Comparison of ENCODE assay signal across 11 mouse cellular contexts in genomic region chr9:41439979-41440378, GRCm38 (mm10).
DNase-seq lines count a peak whose midpoint lies in the region; ATAC-seq and TF ChIP-seq lines count a peak whose summit lies in the region.
"Had no signal": no experiment of that assay in that cellular context is flagged by ENCODE, and none has a peak within 500 bp of the region (broad histone marks: within the 10 kb centered on the region; RNA-seq: fewer than 3 reads in every experiment).

No protein-coding gene starts in this region.

- H3K4me1 ChIP-seq in heart, postnatal 0 days (ENCODE audit: control insufficient read depth, insufficient read depth) = no peaks in the 10 kb centered on the region
- H3K4me1 ChIP-seq in midbrain, embryonic 14.5 days (ENCODE audit: control insufficient read depth, insufficient read depth, low read length) = no peaks in the 10 kb centered on the region
- no peaks in the 10 kb centered on the region for H3K4me1 ChIP-seq in forebrain, embryonic 10.5 days

- ATAC-seq in heart, postnatal 0 days (ENCODE audit: insufficient read depth, low read depth) = peak; percentile 66
- ATAC-seq in midbrain, embryonic 14.5 days (ENCODE audit: low FRiP score, low TSS enrichment) = no peak
- ATAC-seq: activated CD4-positive, CD25-positive, alpha-beta regulatory T cell, adult 4 months; intestine, embryonic 16.5 days; liver, postnatal 0 days had no signal

- H3K9ac ChIP-seq in heart, postnatal 0 days (replicated peaks; ENCODE audit: low read depth, low read length) = no peak overlapping the region
- no peak overlapping the region for H3K9ac ChIP-seq in midbrain, embryonic 14.5 days (replicated peaks; ENCODE audit: low read length)
- H3K9ac ChIP-seq: liver, postnatal 0 days had no signal

- intact Hi-C loops in left cerebral cortex, postnatal 10 days (cut with DNase I) = no loop called here

- peak; percentile 29 to 42 for DNase-seq in left cerebral cortex, adult 18-20 months (ENCODE audit: low spot score in 2 of 2)
- DNase-seq in left cerebral cortex, postnatal 10 days (ENCODE audit: extremely low spot score in 1 of 2, low spot score in 2 of 2) = no peak
- DNase-seq in cerebellum, adult 11 months = peak; percentile 52
- peak; percentile 79 for DNase-seq in cerebellum, adult 9-10 months
- peak; percentile 12 for DNase-seq in heart, postnatal 0 days (ENCODE audit: low spot score)
- DNase-seq in embryo, embryonic 11 days = no peak
- DNase-seq in midbrain, embryonic 14.5 days = no peak
- DNase-seq in forebrain, embryonic 10.5 days (ENCODE audit: extremely low spot score, low spot score) = no peak
- DNase-seq: liver, postnatal 0 days had no signal

- 50% methylated on average over 4 of the region's 4 CpGs for WGBS in heart, postnatal 0 days
- 94% methylated on average over 4 of the region's 4 CpGs for WGBS in midbrain, embryonic 14.5 days
- 95% methylated on average over 4 of the region's 4 CpGs for WGBS in forebrain, embryonic 10.5 days

- H3K9me3 ChIP-seq in heart, postnatal 0 days (replicated peaks; ENCODE audit: control insufficient read depth, low read length) = peaks cover 3% of the 10 kb centered on the region; the same call in 1 of the 2 replicates
- H3K9me3 ChIP-seq in midbrain, embryonic 14.5 days (ENCODE audit: control insufficient read depth, low read length) = peaks cover 22% of the 10 kb centered on the region
- H3K9me3 ChIP-seq in forebrain, embryonic 10.5 days = peaks cover 30% of the 10 kb centered on the region

- H3K4me2 ChIP-seq in heart, postnatal 0 days (ENCODE audit: low read depth, low read length) = no peak overlapping the region
- H3K4me2 ChIP-seq in midbrain, embryonic 14.5 days (ENCODE audit: low read length) = no peak overlapping the region

- no peaks in the 10 kb centered on the region for H3K27me3 ChIP-seq in heart, postnatal 0 days (ENCODE audit: control insufficient read depth, insufficient read depth, low read length)
- H3K27me3 ChIP-seq in midbrain, embryonic 14.5 days (ENCODE audit: control insufficient read depth, insufficient read depth, low read length) = no peaks in the 10 kb centered on the region
- no peaks in the 10 kb centered on the region for H3K27me3 ChIP-seq in forebrain, embryonic 10.5 days (ENCODE audit: poor library complexity, severe bottlenecking)

- TF ChIP-seq CTCF in heart, postnatal 0 days (IDR thresholded peaks at IDR 0.05; ENCODE audit: low read depth) = no peak

- H3K4me3 ChIP-seq in heart, postnatal 0 days (ENCODE audit: low read depth, low read length) = no peak overlapping the region
- H3K4me3 ChIP-seq in midbrain, embryonic 14.5 days (replicated peaks; ENCODE audit: low read depth, low read length) = no peak overlapping the region
- H3K4me3 ChIP-seq in forebrain, embryonic 10.5 days = no peak overlapping the region

- TF ChIP-seq EP300 in heart, postnatal 0 days (IDR thresholded peaks at IDR 0.05; ENCODE audit: low read depth) = no peak

- H3K36me3 ChIP-seq in heart, postnatal 0 days (replicated peaks; ENCODE audit: control insufficient read depth, insufficient read depth, low read length) = no peaks in the 10 kb centered on the region
- peaks cover 17% of the 10 kb centered on the region; the same call in 1 of the 2 replicates for H3K36me3 ChIP-seq in midbrain, embryonic 14.5 days (ENCODE audit: control insufficient read depth, insufficient read depth, low read length)
- H3K36me3 ChIP-seq in forebrain, embryonic 10.5 days (replicated peaks) = peaks cover 24% of the 10 kb centered on the region

- H3K27ac ChIP-seq in heart, postnatal 0 days (ENCODE audit: low read depth) = no peak overlapping the region
- no peak overlapping the region for H3K27ac ChIP-seq in midbrain, embryonic 14.5 days (replicated peaks; ENCODE audit: low read depth, low read length)
- H3K27ac ChIP-seq in forebrain, embryonic 10.5 days = no peak overlapping the region

Comparison
In these comparisons a context has a peak if more than half of its experiments do, and no peak if none do; other contexts are left out.
1. DNase-seq: peak in left cerebral cortex, adult 18-20 months (2 of 2), cerebellum, adult 11 months (single experiment), cerebellum, adult 9-10 months (single experiment) and heart, postnatal 0 days (single experiment); none in left cerebral cortex, postnatal 10 days (0 of 2), embryo, embryonic 11 days (single experiment), midbrain, embryonic 14.5 days (single experiment) and forebrain, embryonic 10.5 days (single experiment).